Mouse (Mus musculus): Measurements from ENCODE around the gene Pdss2.

The Pdss2 gene

DNA sequence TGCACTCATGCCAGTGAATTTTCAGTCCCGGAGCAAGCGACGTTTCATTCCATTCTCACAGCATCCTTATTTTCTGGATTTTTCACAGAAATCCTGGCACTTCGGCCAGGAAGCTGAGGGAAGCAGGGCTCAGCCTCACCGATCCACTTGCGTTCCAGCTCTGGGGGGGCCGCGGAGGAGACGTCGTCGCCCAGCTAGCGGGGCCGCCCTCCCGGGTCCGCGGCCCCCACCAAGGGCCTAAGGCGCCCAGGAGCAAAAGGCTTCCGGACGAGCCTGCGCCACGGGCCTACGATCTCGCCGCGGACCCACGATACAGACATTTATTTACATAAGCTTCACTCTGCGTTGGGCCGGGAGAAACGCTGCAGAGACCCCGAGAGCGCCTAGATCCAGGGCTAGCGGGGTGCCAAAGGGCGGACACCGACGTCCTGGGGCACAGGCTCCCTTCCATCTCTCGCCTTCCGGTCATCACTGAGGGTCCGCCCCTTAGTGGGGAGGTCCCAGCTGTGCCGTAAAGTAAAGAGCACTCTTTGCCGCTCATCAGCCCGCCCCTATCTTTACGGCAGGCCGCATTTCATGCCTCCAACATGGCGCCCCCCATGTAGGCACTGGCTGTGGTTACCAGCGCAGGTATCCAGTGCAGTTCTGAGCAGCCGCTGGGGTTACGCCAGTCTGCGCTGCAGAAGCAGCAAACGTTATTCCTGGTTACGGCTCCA lies at the start of gene Pdss2:
TSS of gene Pdss2 (plus strand) at position 577 of the 716 bp plus-strand sequence.
- DNase-seq (ENCODE audit: low read depth) = peak; percentile 88

- DNase-seq (ENCODE audit: low read depth) = no peak
Observed at GRCm38 (mm10) chr10:43172066-43172465, 49.2 kb upstream of the Pdss2 start.

DNA sequence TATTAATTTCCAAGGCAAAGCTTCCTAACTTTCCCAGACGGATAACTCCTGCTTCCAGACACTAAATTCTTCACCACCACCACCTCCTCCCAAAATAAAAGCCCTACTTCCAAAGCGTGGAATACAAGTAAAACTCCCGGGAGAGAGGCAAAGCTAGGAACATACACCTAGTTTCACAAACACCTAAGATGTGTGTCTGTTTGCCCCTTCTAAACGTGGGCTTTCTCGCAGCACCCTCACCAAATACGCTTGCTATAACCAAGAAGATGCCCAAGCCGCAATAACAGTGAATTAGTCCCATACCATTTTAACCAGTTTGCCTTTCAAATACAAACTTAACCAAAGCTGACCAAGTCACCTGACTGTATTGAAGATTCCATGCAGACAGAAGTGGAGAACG lies 48.7 kb upstream of the Pdss2 start:
- no peak for DNase-seq (ENCODE audit: low read depth)

DNA sequence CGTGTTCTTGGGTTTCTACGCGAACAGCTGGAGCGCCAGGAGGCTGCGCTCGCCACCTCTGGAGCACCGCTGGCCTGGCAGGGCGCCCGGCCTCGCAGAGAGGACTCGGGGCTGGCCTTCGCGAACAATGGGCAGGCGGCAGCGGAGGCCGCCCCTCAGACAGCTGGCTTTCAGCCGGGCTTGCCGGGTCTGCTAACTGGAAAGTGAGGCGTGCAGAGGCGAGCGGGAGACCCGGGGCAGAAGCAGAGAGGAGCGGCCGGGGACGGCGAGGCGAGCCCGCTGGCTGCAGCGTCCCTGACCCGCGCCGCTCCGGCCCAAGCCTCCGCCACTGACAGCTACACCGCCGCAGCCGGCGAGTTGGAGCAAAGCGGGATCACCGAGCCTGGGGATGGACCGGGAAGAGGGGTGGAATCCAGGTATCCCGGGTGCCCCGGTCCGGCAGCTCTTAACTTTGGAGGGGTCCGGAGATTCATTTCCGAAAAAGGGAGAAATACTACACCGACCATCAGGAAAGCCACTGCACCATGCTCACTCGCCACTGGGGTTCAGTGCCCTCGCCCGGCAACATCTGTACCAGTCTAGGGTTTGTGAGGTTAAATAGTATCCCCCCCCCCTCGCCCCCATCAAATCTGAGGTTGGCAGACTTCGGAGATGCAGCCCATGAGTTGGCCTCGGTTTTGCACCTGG lies 48.0 kb upstream of the Pdss2 start:
- no peak for DNase-seq (ENCODE audit: low read depth)

- DNase-seq (ENCODE audit: low read depth) = no peak
Observed at GRCm38 (mm10) chr10:43173828-43174325, 47.4 kb upstream of the Pdss2 start.

- no peak for DNase-seq (ENCODE audit: low read depth)
Observed at GRCm38 (mm10) chr10:43174326-43175155, 46.7 kb upstream of the Pdss2 start, which contains the start of the genes Sobp and 9030612E09Rik. Gene Sobp (minus strand): TSS chr10:43174530. Gene 9030612E09Rik (plus strand): TSS chr10:43174704.

GRCm38 (mm10) chr10:43175156-43175601 lies 46.1 kb upstream of the Pdss2 start:
- DNase-seq (ENCODE audit: low read depth) = no peak

DNA sequence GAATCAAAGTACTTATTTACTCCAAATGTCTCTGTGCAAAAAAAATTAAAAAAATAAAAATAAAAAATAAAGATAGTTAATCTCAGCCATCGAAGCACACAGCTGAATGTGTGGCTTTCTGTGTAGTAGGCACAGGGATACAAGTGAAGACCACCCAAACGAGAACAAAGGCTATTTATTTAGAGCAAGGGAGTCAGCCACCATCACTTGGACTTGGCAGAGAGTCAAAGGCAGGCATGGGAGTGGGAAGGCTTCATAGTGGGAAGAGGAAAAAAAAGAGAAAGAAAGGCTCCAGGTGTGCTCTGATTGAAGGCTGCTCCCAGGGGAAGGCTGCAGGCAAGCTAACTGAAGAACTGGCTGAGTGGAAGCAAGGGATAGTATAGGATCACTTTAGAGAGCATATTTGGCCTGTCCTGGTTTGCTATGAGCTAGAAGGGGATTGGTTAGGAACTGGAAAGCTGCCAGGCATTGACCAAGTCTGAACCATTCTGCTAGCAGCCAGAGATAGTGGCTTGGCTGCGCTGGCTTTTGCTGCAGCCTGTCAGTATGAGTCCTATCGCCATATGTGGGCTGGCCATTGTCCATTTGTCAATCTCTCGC lies 40.9 kb upstream of the Pdss2 start:
- no peak for DNase-seq (ENCODE audit: low read depth)

DNA sequence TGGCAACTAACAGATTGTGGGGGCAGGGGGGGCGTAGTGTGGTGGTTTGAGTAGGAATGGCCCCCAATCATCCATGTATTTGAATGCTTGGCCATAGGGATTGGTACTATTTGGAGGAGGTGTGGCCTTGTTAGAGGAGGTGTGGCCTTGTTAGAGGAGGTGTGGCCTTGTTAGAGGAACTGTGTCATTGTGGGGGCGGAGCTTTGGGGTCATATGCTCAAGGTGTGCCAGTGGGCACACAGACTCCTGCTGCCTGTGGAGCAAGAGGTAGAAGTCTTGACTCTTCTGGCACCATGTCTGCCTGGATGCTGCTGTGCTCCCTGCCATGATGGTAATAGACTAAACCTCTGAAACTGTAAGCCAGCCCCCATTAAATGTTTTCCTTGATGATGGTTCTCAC lies 21.1 kb upstream of the Pdss2 start:
- no peak for DNase-seq (ENCODE audit: low read depth)

GRCm38 (mm10) chr10:43203865-43204264 lies 17.4 kb upstream of the Pdss2 start:
- DNase-seq (ENCODE audit: low read depth) = no peak

DNA sequence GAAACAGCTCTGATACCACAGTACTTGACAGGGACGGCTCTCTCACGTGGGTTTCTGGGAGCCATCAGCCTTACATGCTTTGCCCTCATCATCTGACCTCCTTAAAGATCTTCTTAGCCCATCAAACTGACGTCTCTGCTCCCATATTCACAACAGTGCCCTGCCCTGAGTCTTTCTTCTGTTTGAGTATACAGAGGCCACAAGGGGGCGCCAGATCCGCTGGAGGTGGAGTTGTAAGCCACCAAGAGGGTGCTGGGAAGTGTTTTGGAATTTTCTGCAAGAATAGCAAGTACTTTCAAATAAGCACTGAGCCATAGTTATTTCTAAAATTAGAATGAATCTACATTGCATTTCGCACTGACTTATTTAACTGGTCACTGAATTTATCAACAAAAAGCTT lies 9.4 kb upstream of the Pdss2 start:
- DNase-seq (ENCODE audit: low read depth) = peak; percentile 60

- DNase-seq (ENCODE audit: low read depth) = no peak
Observed at GRCm38 (mm10) chr10:43217361-43217900, 3.9 kb upstream of the Pdss2 start.

- no peak for DNase-seq (ENCODE audit: low read depth)
Observed at GRCm38 (mm10) chr10:43220479-43220878, 807 bp upstream of the Pdss2 start.

- DNase-seq (ENCODE audit: low read depth) = no peak
Observed at GRCm38 (mm10) chr10:43221659-43222058, 373 bp downstream of the Pdss2 start.

DNA sequence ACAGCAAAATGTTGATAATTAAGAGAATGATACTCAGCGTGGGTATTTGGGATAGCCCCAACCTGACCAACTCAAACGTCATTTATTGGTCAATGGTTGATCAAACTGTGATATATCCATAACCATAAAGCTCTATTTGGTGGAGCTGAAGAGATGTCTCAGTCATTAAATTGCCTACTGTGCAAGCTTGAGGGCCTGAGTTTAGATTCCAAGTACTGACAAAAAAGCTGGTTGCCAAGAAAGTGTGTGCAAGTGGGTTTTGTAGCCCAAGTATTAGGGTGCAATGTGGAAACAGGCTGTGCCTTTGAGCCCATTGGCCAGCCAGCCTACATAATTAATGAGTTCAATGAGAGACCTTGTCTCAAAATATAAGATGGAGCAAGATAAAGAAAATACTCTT lies 2.1 kb downstream of the Pdss2 start:
- no peak for DNase-seq (ENCODE audit: low read depth)

DNA sequence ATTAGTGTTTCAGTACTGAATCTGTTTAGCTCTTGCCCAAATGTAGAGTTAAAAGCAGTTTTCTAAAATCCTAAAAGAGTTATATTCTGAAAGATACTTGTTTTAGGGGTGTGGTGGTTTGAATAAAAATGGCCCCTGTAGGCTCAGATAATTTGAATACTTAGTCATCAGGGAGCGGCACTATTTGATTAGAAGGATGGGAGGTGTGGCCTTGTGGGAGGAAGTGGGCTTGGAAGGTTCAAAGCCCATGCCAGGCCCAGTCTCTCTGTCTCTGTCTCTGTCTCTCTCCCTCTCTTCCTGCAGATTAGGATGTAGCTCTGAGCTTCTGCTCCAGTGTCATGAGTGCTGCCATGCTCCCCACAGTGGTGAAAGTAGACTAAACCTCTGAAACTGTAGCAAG lies 5.1 kb downstream of the Pdss2 start:
- DNase-seq (ENCODE audit: low read depth) = no peak

DNA sequence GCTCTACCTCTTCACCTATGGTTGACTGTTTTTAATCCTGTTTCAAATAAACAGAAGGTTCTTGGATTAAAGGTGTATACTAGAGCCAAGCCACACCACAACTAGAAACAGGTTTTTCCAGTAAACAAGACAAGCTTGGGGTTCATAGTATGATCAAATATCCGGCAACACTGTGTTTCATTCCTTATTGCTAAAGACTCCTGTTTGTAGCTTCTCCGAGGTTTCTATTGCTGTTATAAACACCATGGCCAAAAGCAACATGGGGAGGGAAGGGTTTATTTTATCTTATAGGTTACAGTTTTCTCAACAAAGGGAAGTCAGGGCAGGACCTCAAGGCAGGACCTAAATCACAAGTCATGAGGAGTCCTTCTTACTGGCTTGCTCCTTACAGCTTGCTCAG lies 8.0 kb downstream of the Pdss2 start:
- DNase-seq (ENCODE audit: low read depth) = no peak

GRCm38 (mm10) chr10:43234522-43234921 lies 13.2 kb downstream of the Pdss2 start:
- DNase-seq (ENCODE audit: low read depth) = no peak

DNA sequence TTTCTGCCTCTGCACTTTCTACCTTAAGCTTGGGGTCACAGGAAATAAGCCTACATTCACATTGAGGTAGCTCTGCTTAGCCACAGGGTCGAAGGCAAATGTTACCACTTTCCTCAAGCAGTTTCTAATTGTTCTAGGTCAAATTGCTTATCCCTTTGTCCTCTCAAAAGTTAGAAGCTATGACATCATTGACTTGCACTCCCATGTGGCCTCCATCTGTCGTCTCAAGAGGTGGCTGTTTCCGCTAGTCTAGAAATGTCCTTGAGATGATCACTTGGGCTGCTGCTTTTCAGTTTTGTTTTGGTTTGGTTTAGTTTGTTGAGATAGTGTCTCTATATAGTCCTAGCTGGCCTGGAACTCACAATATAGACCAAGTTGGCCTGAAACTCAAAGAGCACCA lies 13.7 kb downstream of the Pdss2 start:
- DNase-seq (ENCODE audit: low read depth) = no peak

GRCm38 (mm10) chr10:43235758-43236669 lies 14.7 kb downstream of the Pdss2 start:
- no peak for DNase-seq (ENCODE audit: low read depth)

- DNase-seq (ENCODE audit: low read depth) = no peak
Observed at GRCm38 (mm10) chr10:43242215-43242614, 20.9 kb downstream of the Pdss2 start.
